Mouse (Mus musculus): Measurements from ENCODE around the gene Hmgn3. TPM values are rescaled to one million over a fixed set of nuclear protein-coding genes. Genes with fewer than 3 reads are reported as not detected.

Gene Hmgn3
- polyA plus RNA-seq, 1 experiment from 2014 or later = 154 TPM

- H3K4me3 ChIP-seq (replicated peaks) = no peak overlapping the region
- 91% methylated on average over 2 of the region's 2 CpGs for WGBS
- no peaks in the 10 kb centered on the region for H3K27me3 ChIP-seq (replicated peaks)
- no peak for ATAC-seq (ENCODE audit: low FRiP score)
- H3K36me3 ChIP-seq = no peaks in the 10 kb centered on the region
- no peak overlapping the region for H3K9ac ChIP-seq (replicated peaks)
- no peaks in the 10 kb centered on the region for H3K4me1 ChIP-seq
- no peak overlapping the region for H3K27ac ChIP-seq (replicated peaks)
- H3K9me3 ChIP-seq (replicated peaks) = no peaks in the 10 kb centered on the region
- H3K4me2 ChIP-seq = no peak overlapping the region
These were observed 30.8 kb downstream of the Hmgn3 start for GRCm38 (mm10) chr9:83115676-83116075.

- no peaks in the 10 kb centered on the region for H3K9me3 ChIP-seq (replicated peaks)
- H3K9ac ChIP-seq (replicated peaks) = no peak overlapping the region
- ATAC-seq (ENCODE audit: low FRiP score) = no peak
- WGBS = 88% methylated on average over 10 of the region's 10 CpGs
- no peak overlapping the region for H3K27ac ChIP-seq (replicated peaks)
- no peak overlapping the region for H3K4me2 ChIP-seq
- no peaks in the 10 kb centered on the region for H3K27me3 ChIP-seq (replicated peaks)
- no peaks in the 10 kb centered on the region for H3K36me3 ChIP-seq
- H3K4me1 ChIP-seq = no peaks in the 10 kb centered on the region
- H3K4me3 ChIP-seq (replicated peaks) = no peak overlapping the region
These were observed 32.7 kb downstream of the Hmgn3 start for GRCm38 (mm10) chr9:83113800-83114217.

GRCm38 (mm10) chr9:83112305-83112768 lies 34.1 kb downstream of the Hmgn3 start:
- no peak for ATAC-seq (ENCODE audit: low FRiP score)
- WGBS = 82% methylated on average over 9 of the region's 9 CpGs
- H3K36me3 ChIP-seq = no peaks in the 10 kb centered on the region
- no peaks in the 10 kb centered on the region for H3K4me1 ChIP-seq
- no peaks in the 10 kb centered on the region for H3K9me3 ChIP-seq (replicated peaks)
- H3K9ac ChIP-seq (replicated peaks) = no peak overlapping the region
- no peak overlapping the region for H3K4me2 ChIP-seq
- no peak overlapping the region for H3K4me3 ChIP-seq (replicated peaks)
- H3K27ac ChIP-seq (replicated peaks) = no peak overlapping the region
- no peaks in the 10 kb centered on the region for H3K27me3 ChIP-seq (replicated peaks)

GRCm38 (mm10) chr9:83111789-83112188 lies 34.7 kb downstream of the Hmgn3 start:
- WGBS = 61% methylated on average over 3 of the region's 3 CpGs
- no peak for ATAC-seq (ENCODE audit: low FRiP score)
- no peak overlapping the region for H3K4me3 ChIP-seq (replicated peaks)
- H3K4me1 ChIP-seq = no peaks in the 10 kb centered on the region
- H3K9ac ChIP-seq (replicated peaks) = no peak overlapping the region
- H3K36me3 ChIP-seq = no peaks in the 10 kb centered on the region
- H3K9me3 ChIP-seq (replicated peaks) = no peaks in the 10 kb centered on the region
- no peaks in the 10 kb centered on the region for H3K27me3 ChIP-seq (replicated peaks)
- no peak overlapping the region for H3K4me2 ChIP-seq
- H3K27ac ChIP-seq (replicated peaks) = no peak overlapping the region

GRCm38 (mm10) chr9:83111117-83111686 lies 35.3 kb downstream of the Hmgn3 start:
- Histone ChIP-seq H3K9ac (replicated peaks) (no peak overlapping the region), H3K27ac (replicated peaks) (no peak overlapping the region), H3K4me2 (no peak overlapping the region), H3K9me3 (replicated peaks) (no peaks in the 10 kb centered on the region), H3K4me3 (replicated peaks) (no peak overlapping the region), H3K4me1 (no peaks in the 10 kb centered on the region), H3K27me3 (replicated peaks) (no peaks in the 10 kb centered on the region), H3K36me3 (no peaks in the 10 kb centered on the region)
- 84% methylated on average over 9 of the region's 9 CpGs for WGBS
- no peak for ATAC-seq (ENCODE audit: low FRiP score)

GRCm38 (mm10) chr9:83110406-83111116 lies 35.9 kb downstream of the Hmgn3 start:
- Histone ChIP-seq H3K36me3 (no peaks in the 10 kb centered on the region), H3K27me3 (replicated peaks) (no peaks in the 10 kb centered on the region), H3K4me3 (replicated peaks) (no peak overlapping the region), H3K9me3 (replicated peaks) (no peaks in the 10 kb centered on the region), H3K4me2 (no peak overlapping the region), H3K27ac (replicated peaks) (no peak overlapping the region), H3K4me1 (no peaks in the 10 kb centered on the region), H3K9ac (replicated peaks) (no peak overlapping the region)
- 93% methylated on average over 9 of the region's 9 CpGs for WGBS
- ATAC-seq (ENCODE audit: low FRiP score) = no peak

- H3K4me1 ChIP-seq = no peaks in the 10 kb centered on the region
- no peak overlapping the region for H3K4me3 ChIP-seq (replicated peaks)
- WGBS = 94% methylated on average over 6 of the region's 6 CpGs
- H3K27me3 ChIP-seq (replicated peaks) = no peaks in the 10 kb centered on the region
- no peak overlapping the region for H3K9ac ChIP-seq (replicated peaks)
- ATAC-seq (ENCODE audit: low FRiP score) = no peak
- no peak overlapping the region for H3K27ac ChIP-seq (replicated peaks)
- H3K4me2 ChIP-seq = no peak overlapping the region
- no peaks in the 10 kb centered on the region for H3K9me3 ChIP-seq (replicated peaks)
- no peaks in the 10 kb centered on the region for H3K36me3 ChIP-seq
These were observed 36.8 kb downstream of the Hmgn3 start for GRCm38 (mm10) chr9:83109705-83110104.

- no peak for ATAC-seq (ENCODE audit: low FRiP score)
These were observed 37.7 kb downstream of the Hmgn3 start for GRCm38 (mm10) chr9:83108821-83109220.

GRCm38 (mm10) chr9:83103785-83104184 lies 42.7 kb downstream of the Hmgn3 start:
- Histone ChIP-seq H3K4me3 (replicated peaks) (no peak overlapping the region), H3K27ac (replicated peaks) (no peak overlapping the region), H3K9ac (replicated peaks) (no peak overlapping the region), H3K27me3 (replicated peaks) (no peaks in the 10 kb centered on the region), H3K4me2 (no peak overlapping the region), H3K4me1 (no peaks in the 10 kb centered on the region), H3K36me3 (no peaks in the 10 kb centered on the region), H3K9me3 (replicated peaks) (no peaks in the 10 kb centered on the region)
- no peak for ATAC-seq (ENCODE audit: low FRiP score)
- WGBS = 94% methylated on average over 3 of the region's 3 CpGs

More at GRCm38 (mm10) chr9:83108821-83109220, 37.7 kb downstream of the Hmgn3 start:
- 73% methylated on average over 3 of the region's 3 CpGs for WGBS
- Histone ChIP-seq H3K9me3 (replicated peaks) (no peaks in the 10 kb centered on the region), H3K27ac (replicated peaks) (no peak overlapping the region), H3K4me2 (no peak overlapping the region), H3K27me3 (replicated peaks) (no peaks in the 10 kb centered on the region), H3K4me3 (replicated peaks) (no peak overlapping the region), H3K36me3 (no peaks in the 10 kb centered on the region), H3K9ac (replicated peaks) (no peak overlapping the region), H3K4me1 (no peaks in the 10 kb centered on the region)

- no peak overlapping the region for H3K9ac ChIP-seq (replicated peaks)
- ATAC-seq (ENCODE audit: low FRiP score) = no peak
- H3K9me3 ChIP-seq (replicated peaks) = no peaks in the 10 kb centered on the region
- H3K27ac ChIP-seq (replicated peaks) = no peak overlapping the region
- no peaks in the 10 kb centered on the region for H3K27me3 ChIP-seq (replicated peaks)
- no peaks in the 10 kb centered on the region for H3K36me3 ChIP-seq
- 91% methylated on average over 3 of the region's 3 CpGs for WGBS
- H3K4me2 ChIP-seq = no peak overlapping the region
- peaks cover 3% of the 10 kb centered on the region; the same call in 1 of the 2 replicates for H3K4me1 ChIP-seq
- no peak overlapping the region for H3K4me3 ChIP-seq (replicated peaks)
These were observed 44.8 kb downstream of the Hmgn3 start for GRCm38 (mm10) chr9:83101691-83102090.

GRCm38 (mm10) chr9:83100786-83101185 lies 45.7 kb downstream of the Hmgn3 start:
- H3K4me2 ChIP-seq = no peak overlapping the region
- H3K9ac ChIP-seq (replicated peaks) = no peak overlapping the region
- no peaks in the 10 kb centered on the region for H3K9me3 ChIP-seq (replicated peaks)
- H3K36me3 ChIP-seq = no peaks in the 10 kb centered on the region
- WGBS = 78% methylated on average over 3 of the region's 3 CpGs
- H3K27me3 ChIP-seq (replicated peaks) = no peaks in the 10 kb centered on the region
- H3K4me3 ChIP-seq (replicated peaks) = no peak overlapping the region
- peaks cover 3% of the 10 kb centered on the region; the same call in 1 of the 2 replicates for H3K4me1 ChIP-seq
- H3K27ac ChIP-seq (replicated peaks) = no peak overlapping the region
- ATAC-seq (ENCODE audit: low FRiP score) = no peak

GRCm38 (mm10) chr9:83098652-83099307 lies 47.7 kb downstream of the Hmgn3 start:
- H3K4me1 ChIP-seq = peaks cover 3% of the 10 kb centered on the region; the same call in 1 of the 2 replicates
- H3K9me3 ChIP-seq (replicated peaks) = no peaks in the 10 kb centered on the region
- WGBS = 63% methylated on average over 12 of the region's 12 CpGs
- H3K36me3 ChIP-seq = no peaks in the 10 kb centered on the region
- H3K27ac ChIP-seq (replicated peaks) = no peak overlapping the region
- H3K27me3 ChIP-seq (replicated peaks) = no peaks in the 10 kb centered on the region
- no peak overlapping the region for H3K4me3 ChIP-seq (replicated peaks)
- no peak for ATAC-seq (ENCODE audit: low FRiP score)
- H3K4me2 ChIP-seq = no peak overlapping the region
- no peak overlapping the region for H3K9ac ChIP-seq (replicated peaks)
